8 mouse cellular contexts compared by ENCODE assay signal in the genomic region with DNA sequence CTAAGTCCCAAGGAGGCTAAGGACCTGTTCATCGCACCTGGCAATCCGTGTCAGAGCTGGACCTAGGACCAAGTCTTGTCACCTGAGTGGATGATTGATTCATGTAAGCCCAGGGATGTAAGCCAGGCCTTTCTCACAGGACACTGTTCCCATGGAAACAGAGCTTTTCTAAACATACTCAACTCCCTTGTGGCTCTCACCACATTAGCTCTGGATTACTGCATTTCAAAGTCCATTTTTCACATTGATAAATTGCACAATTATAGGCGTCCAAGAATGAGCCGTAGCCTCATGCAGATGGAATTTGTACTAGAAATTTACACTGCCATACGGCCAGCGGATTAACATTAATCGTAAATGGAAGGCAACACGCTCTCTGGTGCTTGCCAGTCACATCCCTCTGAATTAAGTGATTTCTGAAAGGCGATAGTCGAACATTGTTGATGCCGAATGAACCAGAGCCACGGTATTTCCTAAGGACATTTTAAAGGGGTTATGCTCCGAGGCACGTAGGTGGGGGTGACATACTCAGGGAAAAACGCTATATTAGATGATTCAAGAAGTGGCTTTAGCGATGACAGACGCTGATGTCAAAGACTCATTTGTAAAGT. TPM values are rescaled to one million over a fixed set of nuclear protein-coding genes. Genes with fewer than 3 reads are reported as not detected.
DNase-seq lines count a peak whose midpoint lies in the region; ATAC-seq lines count a peak whose summit lies in the region.

No protein-coding gene starts in this region.

- peak; percentile 67 for ATAC-seq in forebrain, embryonic 15.5 days (replicated peaks)
- peak; percentile 82 for ATAC-seq in midbrain, embryonic 15.5 days (replicated peaks)

- H3K27ac ChIP-seq in forebrain, embryonic 15.5 days (replicated peaks): peak overlapping the region; percentile 74
- peak overlapping the region; percentile 51 for H3K27ac ChIP-seq in midbrain, embryonic 15.5 days

- no peak overlapping the region for H3K9ac ChIP-seq in forebrain, embryonic 15.5 days (replicated peaks)
- H3K9ac ChIP-seq in midbrain, embryonic 15.5 days: no peak overlapping the region

- WGBS in forebrain, embryonic 15.5 days: 18% methylated on average over 17 of the region's 17 CpGs
- 20% methylated on average over 17 of the region's 17 CpGs for WGBS in midbrain, embryonic 15.5 days

- DNase-seq in gastrocnemius, adult 18-20 months (ENCODE audit: low spot score): peak; percentile 55
- no peak for DNase-seq in gastrocnemius, postnatal 10 days
- DNase-seq in NIH3T3 (ENCODE audit: low read depth): peak; percentile 90
- no peak for DNase-seq in layer of hippocampus, postnatal 14 days (ENCODE audit: low spot score in 2 of 2)
- no peak for DNase-seq in gastrocnemius, postnatal 4 days (ENCODE audit: low spot score in 2 of 2)
- DNase-seq in gastrocnemius, postnatal 14 days: no peak

- no peaks in the 10 kb centered on the region for H3K36me3 ChIP-seq in forebrain, embryonic 15.5 days
- H3K36me3 ChIP-seq in midbrain, embryonic 15.5 days (replicated peaks): no peaks in the 10 kb centered on the region

- no peak overlapping the region for H3K4me3 ChIP-seq in forebrain, embryonic 15.5 days
- no peak overlapping the region for H3K4me3 ChIP-seq in midbrain, embryonic 15.5 days

- peak overlapping the region; percentile 21 for H3K4me2 ChIP-seq in forebrain, embryonic 15.5 days (replicated peaks)
- peak overlapping the region; percentile 28 for H3K4me2 ChIP-seq in midbrain, embryonic 15.5 days

- no peaks in the 10 kb centered on the region for H3K9me3 ChIP-seq in forebrain, embryonic 15.5 days
- H3K9me3 ChIP-seq in midbrain, embryonic 15.5 days: no peaks in the 10 kb centered on the region

- intact Hi-C loops in gastrocnemius, postnatal 14 days (cut with DNase I; ENCODE audit: low total_unique reads): no loop called here

- peaks cover 36% of the 10 kb centered on the region for H3K4me1 ChIP-seq in forebrain, embryonic 15.5 days
- peaks cover 23% of the 10 kb centered on the region for H3K4me1 ChIP-seq in midbrain, embryonic 15.5 days

- H3K27me3 ChIP-seq in forebrain, embryonic 15.5 days: no peaks in the 10 kb centered on the region
- no peaks in the 10 kb centered on the region; the same call in 1 of the 2 replicates for H3K27me3 ChIP-seq in midbrain, embryonic 15.5 days (replicated peaks)

RNA-seq across cellular contexts. Expression of a gene that starts 23.7 kb away (rescaled TPM):
- total RNA-seq in gastrocnemius, adult 18-20 months (2021): 10 to 100 TPM; 21.7 to 23.8 TPM
- 10 to 100 TPM; 35.5 to 39.0 TPM for total RNA-seq in gastrocnemius, postnatal 10 days (2021)
- 48.1 and 49.6 TPM in 2 replicates for polyA plus RNA-seq in forebrain, embryonic 15.5 days (2015; fragmentation: Nextera tagmentation; extraction: Ambion mirVana)
- polyA plus RNA-seq in midbrain, embryonic 15.5 days (2015; fragmentation: Nextera tagmentation; extraction: Ambion mirVana): 38.9 and 42.2 TPM in 2 replicates
- total RNA-seq in layer of hippocampus, postnatal 14 days (2021): 10 to 100 TPM; 28.1 to 28.3 TPM
- total RNA-seq in gastrocnemius, postnatal 4 days (2021): 10 to 100 TPM; 41.1 to 43.7 TPM
- 10 to 100 TPM; 24.1 to 24.4 TPM for total RNA-seq in gastrocnemius, postnatal 14 days (2021)

RNA-seq across cellular contexts. Expression of a gene that starts 23.9 kb away (rescaled TPM):
- 100 to 1,000 TPM; 232 to 241 TPM for total RNA-seq in gastrocnemius, adult 18-20 months (2021)
- 100 to 1,000 TPM; 251 to 261 TPM for total RNA-seq in gastrocnemius, postnatal 10 days (2021)
- polyA plus RNA-seq in forebrain, embryonic 15.5 days (2015; fragmentation: Nextera tagmentation; extraction: Ambion mirVana): 148 and 166 TPM in 2 replicates
- polyA plus RNA-seq in midbrain, embryonic 15.5 days (2015; fragmentation: Nextera tagmentation; extraction: Ambion mirVana): 135 and 137 TPM in 2 replicates
- total RNA-seq in layer of hippocampus, postnatal 14 days (2021): 100 to 1,000 TPM; 106 TPM
- 100 to 1,000 TPM; 200 to 212 TPM for total RNA-seq in gastrocnemius, postnatal 4 days (2021)
- total RNA-seq in gastrocnemius, postnatal 14 days (2021): 100 to 1,000 TPM; 223 to 226 TPM

Comparison
In these comparisons a context has a peak if more than half of its experiments do, and no peak if none do; other contexts are left out.
1. DNase-seq: peak in gastrocnemius, adult 18-20 months (single experiment) and NIH3T3 (single experiment); none in gastrocnemius, postnatal 10 days (single experiment), layer of hippocampus, postnatal 14 days (0 of 2), gastrocnemius, postnatal 4 days (0 of 2) and gastrocnemius, postnatal 14 days (single experiment).